Mouse (Mus musculus) MEL (cell line): ENCODE data around the gene Sod1. TPM values are rescaled to one million over a fixed set of nuclear protein-coding genes. Genes with fewer than 3 reads are reported as not detected.

Experiments used
- DNase-seq: peaks from one replicate; pipeline ENCODE4 v3.0.0; 2011; ENCODE audit warnings: low read depth, low spot score
- H3K27ac ChIP-seq: 2 replicates; pipeline ENCODE4 v1.5.1; 2012; ENCODE audit warnings: low read depth, mild to moderate bottlenecking, control low read depth, low read length, moderate library complexity; ENCODE audit not compliant: control insufficient read depth
- H3K27me3 ChIP-seq, 2 experiments: fragments of 150-350 bp in 1 of 2; sonication (generic) in 1 of 2; 2 replicates each; pipeline ENCODE4 v1.6.1; 2012; ENCODE audit warnings: low read length in 2 of 2, mild to moderate bottlenecking in 2 of 2, improper control_type of control experiment in 1 of 2, moderate library complexity in 1 of 2; ENCODE audit not compliant: insufficient read depth in 2 of 2, control insufficient read depth in 1 of 2
- H3K36me3 ChIP-seq, 2 experiments: 2 replicates each; pipeline ENCODE4 v1.6.1; 2012 to 2014; ENCODE audit warnings: low read length in 2 of 2, improper control_type of control experiment in 1 of 2, inconsistent platforms in 1 of 2, mild to moderate bottlenecking in 1 of 2; ENCODE audit not compliant: insufficient read depth in 2 of 2, control insufficient read depth in 1 of 2
- H3K4me1 ChIP-seq, 2 experiments: fragments of 150-350 bp in 1 of 2; sonication (generic) in 1 of 2; 2 replicates each; pipeline ENCODE4 v1.6.1; 2012; ENCODE audit warnings: low read length in 2 of 2, improper control_type of control experiment in 1 of 2, mild to moderate bottlenecking in 1 of 2; ENCODE audit not compliant: insufficient read depth in 2 of 2, control insufficient read depth in 1 of 2
- H3K4me3 ChIP-seq, 2 experiments: fragments of 150-350 bp in 1 of 2; sonication (generic) in 1 of 2; 2 replicates each; pipeline ENCODE4 v1.5.1; 2012; ENCODE audit warnings: low read depth in 2 of 2, low read length in 2 of 2, mild to moderate bottlenecking in 2 of 2, moderate library complexity in 2 of 2, control low read depth in 1 of 2, improper control_type of control experiment in 1 of 2; ENCODE audit not compliant: control insufficient read depth in 1 of 2, insufficient read depth in 1 of 2
- H3K79me2 ChIP-seq: 2 replicates; pipeline ENCODE4 v1.6.1; 2012; ENCODE audit warnings: mild to moderate bottlenecking, low read length, moderate library complexity; ENCODE audit not compliant: control insufficient read depth, poor library complexity, insufficient read depth
- H3K9ac ChIP-seq: 2 replicates; pipeline ENCODE4 v1.6.1; 2012; ENCODE audit warnings: low read depth, mild to moderate bottlenecking, control low read depth, low read length, moderate library complexity; ENCODE audit not compliant: control insufficient read depth, poor library complexity, severe bottlenecking
- H3K9me3 ChIP-seq: fragments of 150-350 bp; sonication (generic); replicated peaks from 2 replicates; pipeline ENCODE4 v1.6.1; 2012; ENCODE audit warnings: mild to moderate bottlenecking, low read length, improper control_type of control experiment, moderate library complexity; ENCODE audit not compliant: insufficient read depth
- CHD1 ChIP-seq: IDR thresholded peaks from 2 replicates; pipeline ENCODE4 v1.6.1; 2012; ENCODE audit warnings: low read depth, mild to moderate bottlenecking, inconsistent platforms, low read length, improper control_type of control experiment
- CHD2 ChIP-seq: IDR thresholded peaks from 2 replicates; pipeline ENCODE4 v1.6.1; 2011; ENCODE audit warnings: low read length, improper control_type of control experiment
- E2F4 ChIP-seq: IDR thresholded peaks from 2 replicates; pipeline ENCODE4 v1.6.1; 2011; ENCODE audit warnings: low read depth, low read length, improper control_type of control experiment, borderline replicate concordance
- ELF1 ChIP-seq: IDR thresholded peaks from 2 replicates; pipeline ENCODE4 v1.6.1; 2014; ENCODE audit warnings: low read depth, mild to moderate bottlenecking, inconsistent platforms, low read length, improper control_type of control experiment, moderate library complexity
- EP300 ChIP-seq, 2 experiments: IDR thresholded peaks; 2 replicates each; pipeline ENCODE4 v1.6.1; 2011; ENCODE audit warnings: improper control_type of control experiment in 2 of 2, low read length in 2 of 2, low read depth in 1 of 2, mild to moderate bottlenecking in 1 of 2
- ETS1 ChIP-seq: IDR thresholded peaks from 2 replicates; pipeline ENCODE4 v1.6.1; 2012; ENCODE audit warnings: low read depth, mild to moderate bottlenecking, inconsistent platforms, low read length, improper control_type of control experiment, moderate library complexity
- GABPA ChIP-seq: IDR thresholded peaks from 2 replicates; pipeline ENCODE4 v1.6.1; 2012; ENCODE audit warnings: low read depth, mild to moderate bottlenecking, inconsistent platforms, low read length, improper control_type of control experiment, moderate library complexity
- GATA1 ChIP-seq: IDR thresholded peaks from 2 replicates; pipeline ENCODE4 v1.6.1; 2011; ENCODE audit warnings: low read depth, low read length, improper control_type of control experiment
- HCFC1 ChIP-seq: IDR thresholded peaks from 2 replicates; pipeline ENCODE4 v1.6.1; 2012; ENCODE audit warnings: low read depth, mild to moderate bottlenecking, inconsistent platforms, low read length, improper control_type of control experiment, moderate library complexity
- KAT2A ChIP-seq: conservative IDR thresholded peaks from 2 replicates; pipeline ENCODE4 v1.6.1; 2012; ENCODE audit warnings: low read depth, low read length, improper control_type of control experiment, inconsistent platforms
- MAZ ChIP-seq: IDR thresholded peaks from 2 replicates; pipeline ENCODE4 v1.6.1; 2012; ENCODE audit warnings: low read depth, mild to moderate bottlenecking, inconsistent platforms, low read length, improper control_type of control experiment
- MEF2A ChIP-seq: IDR thresholded peaks from 2 replicates; pipeline ENCODE4 v1.6.1; 2014; ENCODE audit warnings: low read depth, mild to moderate bottlenecking, inconsistent platforms, low read length, improper control_type of control experiment; ENCODE audit not compliant: poor library complexity, insufficient replicate concordance, severe bottlenecking; ENCODE audit errors: extremely low read depth
- MXI1 ChIP-seq: IDR thresholded peaks from 2 replicates; pipeline ENCODE4 v1.6.1; 2011; ENCODE audit warnings: mild to moderate bottlenecking, low read depth, low read length, improper control_type of control experiment
- MYB ChIP-seq: IDR thresholded peaks from 2 replicates; pipeline ENCODE4 v1.6.1; 2011; ENCODE audit warnings: mild to moderate bottlenecking, low read depth, low read length, improper control_type of control experiment
- NRF1 ChIP-seq: IDR thresholded peaks from 2 replicates; pipeline ENCODE4 v1.6.1; 2014; ENCODE audit warnings: low read depth, mild to moderate bottlenecking, inconsistent platforms, low read length, improper control_type of control experiment, moderate library complexity; ENCODE audit not compliant: poor library complexity, insufficient read depth, severe bottlenecking
- POLR2AphosphoS2 ChIP-seq: IDR thresholded peaks from 2 replicates; pipeline ENCODE4 v1.6.1; 2011; ENCODE audit warnings: low read length, improper control_type of control experiment
- POLR2AphosphoS5 ChIP-seq: IDR thresholded peaks from 2 replicates; pipeline ENCODE4 v1.6.1; 2012; ENCODE audit warnings: low read depth, borderline replicate concordance, mild to moderate bottlenecking, inconsistent platforms, low read length, moderate library complexity, mixed read lengths
- SIN3A ChIP-seq: IDR thresholded peaks from 2 replicates; pipeline ENCODE4 v1.6.1; 2012; ENCODE audit warnings: low read length, improper control_type of control experiment, inconsistent platforms
- SMC3 ChIP-seq: IDR thresholded peaks from 2 replicates; pipeline ENCODE4 v1.6.1; 2011; ENCODE audit warnings: low read depth, low read length, improper control_type of control experiment
- TAL1 ChIP-seq: IDR thresholded peaks from 2 replicates; pipeline ENCODE4 v1.6.1; 2012; ENCODE audit warnings: mild to moderate bottlenecking, inconsistent platforms, low read length, moderate library complexity, mixed read lengths
- TCF12 ChIP-seq: IDR thresholded peaks from 2 replicates; pipeline ENCODE4 v1.6.1; 2014; ENCODE audit warnings: low read depth, mild to moderate bottlenecking, inconsistent platforms, low read length, improper control_type of control experiment, moderate library complexity
- UBTF ChIP-seq: IDR thresholded peaks from 2 replicates; pipeline ENCODE4 v1.6.1; 2012; ENCODE audit warnings: low read depth, mild to moderate bottlenecking, inconsistent platforms, low read length, improper control_type of control experiment, moderate library complexity, borderline replicate concordance; ENCODE audit not compliant: insufficient read depth
- USF1 ChIP-seq: IDR thresholded peaks from 2 replicates; pipeline ENCODE4 v1.6.1; 2014; ENCODE audit warnings: low read depth, mild to moderate bottlenecking, inconsistent platforms, low read length, improper control_type of control experiment, moderate library complexity
- USF2 ChIP-seq, 2 experiments: IDR thresholded peaks; 2 replicates each; pipeline ENCODE4 v1.6.1; 2011 to 2012; ENCODE audit warnings: improper control_type of control experiment in 2 of 2, low read length in 2 of 2, borderline replicate concordance in 1 of 2, inconsistent platforms in 1 of 2, low read depth in 1 of 2, mild to moderate bottlenecking in 1 of 2; ENCODE audit not compliant: insufficient read depth in 1 of 2
- ZNF384 ChIP-seq: IDR thresholded peaks from 2 replicates; pipeline ENCODE4 v1.6.1; 2012; ENCODE audit warnings: low read depth, mild to moderate bottlenecking, inconsistent platforms, low read length, improper control_type of control experiment
- polyA plus RNA-seq, 2 experiments: library from polyadenylated mRNA; stranded (reverse) in 1 of 2; unstranded in 1 of 2; fragments of >175 nt in 1 of 2; fragments of >200 nt in 1 of 2; gene quantifications; 2 replicates each; pipeline versions ENCODE4 v1.2.1 to v1.2.4; 2012; ENCODE audit warnings: low replicate concordance in 2 of 2, low read depth in 1 of 2; ENCODE audit not compliant: insufficient read length in 2 of 2, insufficient read depth in 1 of 2, missing spikeins in 1 of 2
- total RNA-seq: library from RNA; depleted of rRNA; stranded (reverse); fragments of 300-350 nt; gene quantifications from 2 replicates; pipeline ENCODE4 v1.2.3, GENCODE M21; 2012

The Sod1 gene
- total and polyA plus RNA-seq, 3 experiments = 380 to 1,094 (median 474) TPM

DNA sequence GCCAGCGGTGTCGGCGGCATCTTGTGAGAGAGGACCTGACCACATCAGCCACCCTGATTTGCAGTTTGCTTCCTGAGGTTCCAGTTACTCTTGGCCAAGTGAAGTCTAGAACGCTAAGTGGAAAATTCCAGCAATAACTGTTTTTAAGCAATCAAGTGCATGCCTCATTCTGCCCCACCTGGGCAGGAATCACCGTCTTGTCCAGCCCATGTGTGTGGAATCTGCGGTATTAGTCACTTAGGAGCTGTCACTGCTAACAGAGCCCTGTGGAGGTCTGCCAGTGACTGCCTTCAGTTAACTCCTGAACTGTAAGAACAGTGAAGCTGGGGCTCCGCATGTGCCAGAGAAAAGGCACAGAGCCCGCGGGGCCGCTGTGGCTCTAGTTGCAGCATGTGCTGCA is 9.8 kb upstream of the Sod1 start:
- H3K9me3 ChIP-seq = no peaks in the 10 kb centered on the region
- TF ChIP-seq CHD2 (no peak), SMC3 (no peak), CHD1 (no peak), GABPA (no peak), E2F4 (no peak), POLR2AphosphoS2 (no peak), NRF1 (no peak), MYB (no peak), ELF1 (no peak), TAL1 (no peak), MXI1 (no peak), USF2 (IDR thresholded peaks at IDR 0.05; ENCODE audit: borderline replicate concordance in 1 of 2, insufficient read depth in 1 of 2, low read depth in 1 of 2, low read length in 2 of 2) (no peak), POLR2AphosphoS5 (no peak), KAT2A (no peak), HCFC1 (no peak), TCF12 (no peak), USF1 (no peak), ETS1 (no peak)
- H3K27ac ChIP-seq = no peak overlapping the region
- H3K27me3 ChIP-seq = no peaks in the 10 kb centered on the region
- peaks cover 4 to 16% of the 10 kb centered on the region in 2 experiments for H3K4me1 ChIP-seq
- peaks cover 0 to 18% of the 10 kb centered on the region in 2 experiments; a peak in 2 of 4 replicates for H3K36me3 ChIP-seq
- H3K79me2 ChIP-seq = no peaks in the 10 kb centered on the region
- DNase-seq = no peak
- H3K9ac ChIP-seq = no peak overlapping the region
- no peak overlapping the region for H3K4me3 ChIP-seq

DNA sequence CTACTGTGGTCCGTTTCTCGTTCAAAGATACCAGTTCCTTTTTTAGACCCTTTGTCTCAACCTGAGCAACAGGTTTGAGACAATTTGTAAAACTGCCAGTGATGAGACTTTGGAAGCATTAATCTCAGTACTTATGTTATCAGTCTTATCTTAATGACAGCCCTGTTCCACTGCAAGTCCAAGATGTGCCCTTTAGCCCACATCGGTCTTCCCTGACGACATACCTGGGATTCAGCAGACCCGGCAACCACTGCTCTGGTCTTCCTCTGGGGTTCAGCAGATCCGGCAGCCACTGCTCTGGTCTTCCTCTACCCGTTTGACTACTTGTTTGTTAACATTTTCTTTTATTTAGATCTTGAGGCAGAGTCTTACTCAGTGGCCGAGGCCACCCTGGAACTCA is 8.8 kb upstream of the Sod1 start:
- H3K36me3 ChIP-seq = peaks cover 0 to 24% of the 10 kb centered on the region in 2 experiments; a peak in 2 of 4 replicates
- H3K4me1 ChIP-seq = peaks cover 6 to 17% of the 10 kb centered on the region in 2 experiments
- H3K79me2 ChIP-seq = no peaks in the 10 kb centered on the region
- no peak overlapping the region for H3K9ac ChIP-seq
- no peaks in the 10 kb centered on the region for H3K27me3 ChIP-seq
- TF ChIP-seq MAZ (no peak), UBTF (no peak), MEF2A (no peak), SIN3A (no peak), GATA1 (no peak), POLR2AphosphoS5 (no peak), E2F4 (no peak), CHD2 (no peak), EP300 (IDR thresholded peaks at IDR 0.05; ENCODE audit: low read depth in 1 of 2, low read length in 2 of 2) (no peak), ZNF384 (no peak)
- no peak overlapping the region for H3K4me3 ChIP-seq
- H3K27ac ChIP-seq = no peak overlapping the region
- DNase-seq = no peak
- no peaks in the 10 kb centered on the region for H3K9me3 ChIP-seq
